Mouse (Mus musculus): Measurements from ENCODE around the gene Fgr. TPM values are rescaled to one million over a fixed set of nuclear protein-coding genes. Genes with fewer than 3 reads are reported as not detected.
A peak's percentile ranks its signal among the peaks of the same experiment; 100 is the strongest.

Fgr gene
- polyA plus RNA-seq, 1 experiment from 2014 or later, result 2.3 TPM

DNA sequence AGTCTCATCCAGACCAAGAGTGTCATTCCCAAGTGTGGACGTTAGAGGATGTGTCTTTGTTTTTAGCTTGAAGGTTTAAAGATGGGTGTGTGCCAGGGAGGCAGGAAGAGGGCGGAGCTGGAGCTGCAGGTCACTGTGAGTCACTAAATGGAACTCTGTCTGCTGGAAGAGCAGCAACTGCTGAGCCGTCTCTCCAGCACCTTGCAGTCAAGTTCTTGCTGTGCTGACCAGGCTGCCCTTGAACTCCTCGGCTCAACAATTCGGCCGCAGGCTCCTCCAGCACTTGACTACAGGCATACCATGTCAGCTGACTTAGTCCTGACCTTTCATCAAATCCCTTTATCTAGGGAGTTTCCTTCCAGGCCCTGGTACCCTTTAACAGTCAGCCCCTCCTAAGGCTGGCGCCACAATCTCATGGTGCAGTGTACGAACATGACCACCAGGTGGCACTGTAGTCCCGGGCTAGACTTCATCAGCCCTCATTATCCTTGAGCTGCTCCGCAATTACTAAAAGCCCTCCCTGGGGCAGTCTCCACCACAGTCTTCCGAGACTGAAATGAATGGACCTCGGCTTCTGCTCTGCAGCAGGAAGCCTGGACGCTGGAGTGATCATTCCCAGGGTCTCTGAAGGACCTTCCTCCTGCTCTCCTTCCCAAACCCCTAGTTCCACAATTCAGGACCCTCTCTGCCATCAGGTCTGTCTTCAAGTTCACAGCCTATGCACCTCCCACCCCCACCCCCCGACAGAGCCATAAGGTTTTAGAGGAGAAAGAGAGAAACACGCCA is 28.4 kb upstream of the Fgr start:
- WGBS, result 4% methylated on average over 15 of the region's 15 CpGs

DNA sequence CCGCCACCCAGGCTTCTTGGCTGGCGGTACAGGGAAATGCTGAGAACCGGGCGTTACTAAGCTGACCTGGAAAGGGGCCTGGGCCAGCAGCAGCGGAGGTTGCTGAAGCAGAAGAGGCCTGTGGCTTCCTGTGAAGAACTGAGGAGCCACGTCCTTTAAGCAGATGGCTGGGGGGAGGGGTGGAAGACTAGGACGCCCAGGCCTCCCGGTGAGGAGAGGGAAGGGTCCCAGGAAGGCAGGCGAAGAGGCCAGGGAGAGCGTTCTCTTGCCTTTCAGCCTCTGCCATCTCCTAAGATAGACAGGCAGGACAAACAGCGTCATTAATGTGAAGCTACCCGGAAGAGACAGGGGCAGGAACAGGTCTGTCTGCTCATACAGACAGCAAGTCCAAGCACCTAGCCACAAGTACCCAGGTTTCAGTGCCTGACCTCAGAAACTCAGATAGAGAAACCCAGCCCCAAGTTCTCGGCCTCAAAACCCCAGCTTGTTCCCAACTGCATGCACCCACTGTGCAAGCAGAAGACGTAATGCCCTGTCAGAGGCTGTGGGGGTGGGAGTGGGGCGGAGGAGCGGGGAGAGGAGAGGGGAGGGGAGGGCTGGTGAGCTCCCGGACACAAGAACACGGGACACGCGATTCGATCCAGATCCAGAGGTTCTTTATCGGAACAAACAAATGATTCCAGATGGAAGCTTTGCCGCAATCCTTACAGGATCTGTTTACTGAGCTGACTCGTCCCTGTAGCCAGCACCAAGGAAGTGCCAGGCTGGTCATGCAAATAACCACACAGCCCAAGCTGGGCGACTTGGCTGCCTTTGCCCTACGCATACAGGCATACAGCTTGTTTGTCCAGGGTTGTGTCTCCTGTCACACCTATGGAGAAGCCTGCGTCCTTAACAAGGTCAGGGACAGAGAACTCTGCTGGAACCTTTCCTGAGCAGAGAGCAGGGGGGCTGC is 27.6 kb upstream of the Fgr start:
- ATAC-seq, result peak; percentile 62
- peak overlapping the region; percentile 82 for H3K27ac ChIP-seq
- peak overlapping the region; percentile 50 for H3K4me2 ChIP-seq (replicated peaks)
- WGBS, result 13% methylated on average over 27 of the region's 27 CpGs
- H3K27me3 ChIP-seq (replicated peaks), result no peaks in the 10 kb centered on the region
- no peaks in the 10 kb centered on the region for H3K36me3 ChIP-seq
- H3K4me1 ChIP-seq (replicated peaks), result peaks cover 18% of the 10 kb centered on the region
- no peak overlapping the region for H3K4me3 ChIP-seq (replicated peaks)
- H3K9ac ChIP-seq, result peak overlapping the region; percentile 36
- H3K9me3 ChIP-seq, result no peaks in the 10 kb centered on the region

More for the DNA sequence above, 28.4 kb upstream of the Fgr start:
- Histone ChIP-seq H3K9ac (peak overlapping the region; percentile 36), H3K27me3 (replicated peaks) (no peaks in the 10 kb centered on the region), H3K36me3 (no peaks in the 10 kb centered on the region), H3K9me3 (no peaks in the 10 kb centered on the region), H3K4me1 (replicated peaks) (peaks cover 18% of the 10 kb centered on the region), H3K27ac (peak overlapping the region; percentile 82), H3K4me2 (replicated peaks) (peak overlapping the region; percentile 50), H3K4me3 (replicated peaks) (no peak overlapping the region)
- ATAC-seq, result peak; percentile 82

DNA sequence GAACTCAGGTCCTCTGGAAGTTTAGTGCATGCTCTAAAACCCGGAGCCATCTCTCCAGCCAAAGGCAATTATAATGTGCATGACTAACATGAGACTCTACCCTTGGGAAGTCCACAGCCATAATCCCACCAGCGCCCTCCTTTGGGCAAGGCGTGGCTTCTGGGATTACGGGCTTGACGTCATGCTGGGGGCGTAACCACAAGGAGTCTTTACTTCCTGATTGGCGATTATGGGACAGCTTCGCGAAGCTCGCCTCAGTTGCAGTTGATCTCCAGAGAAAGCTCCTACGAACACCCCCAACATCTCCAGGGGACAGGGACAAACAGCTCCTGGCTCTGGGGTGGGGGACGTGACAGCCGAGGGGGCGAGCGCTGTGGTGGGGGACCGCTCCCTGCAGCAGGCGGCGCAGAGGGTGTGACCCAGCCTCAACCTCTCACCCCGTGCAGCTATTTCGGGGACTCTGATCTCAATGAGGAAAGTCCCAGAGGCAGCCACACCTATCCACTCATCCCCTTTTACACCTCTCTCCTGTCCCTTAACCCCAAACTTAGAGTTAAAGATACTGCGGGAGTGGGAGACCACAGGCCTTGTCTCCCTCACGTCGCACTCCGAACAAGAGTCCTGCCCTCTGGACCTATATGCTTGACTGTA is 23.9 kb upstream of the Fgr start:
- Histone ChIP-seq H3K9ac (no peak overlapping the region), H3K9me3 (no peaks in the 10 kb centered on the region), H3K36me3 (no peaks in the 10 kb centered on the region), H3K27ac (no peak overlapping the region), H3K27me3 (replicated peaks) (no peaks in the 10 kb centered on the region), H3K4me1 (replicated peaks) (peaks cover 21% of the 10 kb centered on the region), H3K4me3 (replicated peaks) (no peak overlapping the region), H3K4me2 (replicated peaks) (peak overlapping the region; percentile 44)
- 37% methylated on average over 24 of the region's 24 CpGs for WGBS
- ATAC-seq, result no peak

DNA sequence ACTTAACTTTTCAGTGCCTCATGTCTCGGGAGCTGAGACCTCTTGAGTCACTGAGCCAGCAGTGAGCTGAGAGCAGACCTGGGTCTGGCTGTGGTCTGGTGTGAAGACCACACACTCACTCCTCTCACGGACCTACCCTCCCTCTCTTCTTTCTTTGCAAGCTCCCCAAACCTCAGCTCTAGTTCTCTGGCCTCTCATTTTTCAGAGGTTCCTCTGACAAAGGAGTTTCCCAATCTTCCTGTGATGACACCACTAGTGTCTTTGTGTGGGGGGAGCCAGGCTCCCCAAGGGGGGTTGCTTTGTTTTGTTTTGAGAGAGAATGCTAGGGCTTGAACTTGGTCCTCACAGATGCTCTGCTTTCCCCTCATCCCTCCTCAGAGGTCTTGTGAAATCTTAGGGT is 22.9 kb upstream of the Fgr start:
- Histone ChIP-seq H3K4me1 (replicated peaks) (peaks cover 23% of the 10 kb centered on the region), H3K9ac (no peak overlapping the region), H3K4me3 (replicated peaks) (no peak overlapping the region), H3K9me3 (no peaks in the 10 kb centered on the region), H3K27ac (no peak overlapping the region), H3K36me3 (no peaks in the 10 kb centered on the region), H3K27me3 (replicated peaks) (no peaks in the 10 kb centered on the region), H3K4me2 (replicated peaks) (no peak overlapping the region)
- ATAC-seq, result no peak
- WGBS, result 39% methylated on average over 2 of the region's 2 CpGs

DNA sequence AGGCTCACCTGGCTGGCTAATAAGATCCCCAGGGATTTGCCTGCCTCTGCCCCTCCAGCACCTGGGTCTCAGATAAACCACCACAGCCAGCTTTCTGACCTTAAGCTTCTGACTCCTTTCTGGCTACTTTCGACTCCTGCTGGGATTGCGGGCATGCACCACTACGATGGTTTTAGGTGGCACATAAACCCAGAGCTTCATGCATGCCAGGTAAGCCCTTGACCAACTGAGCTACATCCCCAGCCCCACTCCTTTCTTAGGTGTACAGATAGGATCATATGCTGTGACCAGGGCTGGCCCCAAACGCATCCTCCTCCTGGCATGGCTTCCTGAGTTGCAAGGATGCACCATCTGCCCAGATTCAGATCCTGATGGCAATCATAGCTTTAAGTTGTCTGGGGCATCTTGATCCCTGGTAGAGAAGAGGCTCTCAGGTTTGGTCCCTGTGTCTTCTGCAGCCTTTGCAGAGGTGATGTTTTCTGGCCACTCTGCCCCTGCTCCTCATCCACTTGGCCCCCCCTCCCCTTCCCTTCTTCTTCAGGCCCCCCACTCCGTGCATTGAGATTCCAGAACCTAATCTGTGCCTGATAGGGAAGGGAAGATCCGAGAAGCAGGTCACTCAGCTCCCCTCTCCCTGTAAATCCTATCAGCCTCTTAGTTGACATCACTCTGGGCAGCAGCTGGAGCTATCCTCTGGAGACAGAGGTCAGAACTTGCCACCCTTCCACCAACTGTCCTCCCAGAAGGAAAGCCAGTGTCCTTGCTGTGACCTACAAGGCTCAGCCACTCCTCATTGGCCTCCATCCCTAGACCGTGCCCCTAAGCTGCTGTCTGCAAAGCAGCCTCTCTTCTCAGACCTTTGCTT is 19.1 kb upstream of the Fgr start:
- H3K27ac ChIP-seq, result no peak overlapping the region
- no peak overlapping the region for H3K9ac ChIP-seq
- H3K4me2 ChIP-seq (replicated peaks), result no peak overlapping the region
- no peaks in the 10 kb centered on the region for H3K9me3 ChIP-seq
- no peak for ATAC-seq
- H3K4me1 ChIP-seq (replicated peaks), result peaks cover 28% of the 10 kb centered on the region
- no peaks in the 10 kb centered on the region for H3K36me3 ChIP-seq
- no peaks in the 10 kb centered on the region for H3K27me3 ChIP-seq (replicated peaks)
- H3K4me3 ChIP-seq (replicated peaks), result no peak overlapping the region
- WGBS, result 76% methylated on average over 7 of the region's 7 CpGs

DNA sequence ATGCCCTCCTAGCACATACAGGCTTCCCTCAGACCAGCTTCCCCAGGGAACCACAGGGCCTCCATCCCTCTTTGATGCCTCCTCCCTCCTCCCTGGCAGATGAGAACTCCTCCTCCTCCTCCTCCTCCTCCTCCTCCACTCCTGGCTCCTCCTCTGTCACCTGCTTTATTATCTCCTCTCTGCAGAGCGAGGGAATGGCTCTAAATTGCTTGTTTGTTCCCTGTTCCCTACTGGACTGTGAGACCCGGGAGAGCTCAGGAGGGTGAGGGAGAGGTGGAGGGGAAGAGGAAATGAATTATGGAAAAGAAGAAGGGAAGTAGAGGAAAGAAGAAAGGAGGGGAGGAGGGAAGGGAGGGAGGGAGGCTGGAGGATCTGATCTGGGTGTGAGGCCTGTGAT is 18.5 kb upstream of the Fgr start:
- WGBS, result 19% methylated on average over 2 of the region's 2 CpGs
- no peaks in the 10 kb centered on the region for H3K27me3 ChIP-seq (replicated peaks)

DNA sequence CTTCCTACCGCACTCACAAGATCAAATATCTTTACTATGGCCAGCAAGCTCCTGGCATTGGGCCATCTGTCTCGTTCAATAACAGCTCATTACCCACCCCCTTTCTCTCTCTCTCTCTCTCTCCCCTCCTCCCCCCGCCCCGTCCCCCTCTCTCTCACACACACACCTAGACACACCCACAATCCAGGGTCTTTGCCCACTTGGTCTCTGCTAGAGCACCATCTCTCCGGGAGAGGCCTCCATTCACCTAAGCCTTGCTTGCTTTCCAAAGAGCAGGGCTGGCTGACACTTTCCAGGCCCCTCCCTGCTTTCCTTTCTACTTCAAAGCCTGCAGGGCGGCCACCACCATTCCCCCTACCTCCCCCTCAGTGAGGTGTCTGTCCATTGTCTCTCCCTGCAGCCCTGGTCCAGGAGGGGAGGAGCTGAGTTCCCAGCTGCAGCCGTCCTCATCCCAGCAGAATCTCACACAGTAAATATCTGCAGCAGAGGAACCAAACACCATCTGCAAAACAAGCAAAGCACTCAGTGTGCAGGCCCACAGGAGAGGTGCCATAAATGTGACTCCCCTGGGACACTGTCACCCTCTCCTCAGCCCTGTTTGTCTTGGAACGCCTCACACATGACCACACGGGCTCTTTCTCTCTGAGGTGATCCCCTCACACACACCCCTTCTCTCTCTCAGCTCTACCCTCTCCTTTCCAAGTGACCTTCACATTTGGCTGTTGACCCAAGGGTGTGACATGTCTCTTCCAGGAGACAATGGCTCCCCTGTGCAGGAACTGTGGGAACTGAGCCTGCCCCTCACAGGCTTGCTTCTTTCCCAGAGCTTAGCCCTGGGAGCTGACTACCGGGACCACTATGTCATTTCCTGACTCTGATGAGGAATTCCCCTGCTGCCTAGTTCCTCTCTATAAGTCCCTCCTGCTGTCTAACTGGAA is 14.9 kb upstream of the Fgr start:
- H3K4me2 ChIP-seq (replicated peaks), result peak overlapping the region; percentile 31
- H3K4me1 ChIP-seq (replicated peaks), result peaks cover 41% of the 10 kb centered on the region
- WGBS, result 13% methylated on average over 10 of the region's 10 CpGs
- no peaks in the 10 kb centered on the region for H3K9me3 ChIP-seq
- H3K36me3 ChIP-seq, result no peaks in the 10 kb centered on the region
- H3K4me3 ChIP-seq (replicated peaks), result no peak overlapping the region
- peak; percentile 54 for ATAC-seq
- H3K9ac ChIP-seq, result no peak overlapping the region
- peak overlapping the region; percentile 84 for H3K27ac ChIP-seq
- no peaks in the 10 kb centered on the region for H3K27me3 ChIP-seq (replicated peaks)

More for the DNA sequence above, 18.5 kb upstream of the Fgr start:
- ATAC-seq, result peak; percentile 66; the same call in 1 of the 2 replicates
- Histone ChIP-seq H3K4me2 (replicated peaks) (no peak overlapping the region), H3K9me3 (no peaks in the 10 kb centered on the region), H3K36me3 (no peaks in the 10 kb centered on the region), H3K27ac (no peak overlapping the region), H3K9ac (no peak overlapping the region), H3K4me1 (replicated peaks) (peaks cover 32% of the 10 kb centered on the region), H3K4me3 (replicated peaks) (no peak overlapping the region)

DNA sequence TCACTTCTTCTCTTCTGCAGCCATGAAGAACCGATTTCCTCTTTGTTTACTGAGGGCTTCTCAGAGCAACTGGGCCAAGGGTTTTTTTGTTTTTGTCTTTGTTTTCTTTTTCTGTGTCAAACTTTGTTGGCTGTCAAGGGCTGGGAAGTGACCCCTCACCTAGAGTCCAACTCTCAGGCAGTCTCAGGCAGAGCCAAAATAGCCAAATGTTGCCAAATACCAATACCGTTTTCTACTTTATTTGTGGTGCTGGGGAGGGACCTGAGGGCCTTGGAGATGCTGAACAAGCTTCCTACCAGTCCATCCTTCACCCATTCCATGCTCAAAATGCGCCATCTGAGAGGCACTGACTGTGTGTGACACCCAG is 14.2 kb upstream of the Fgr start:
- no peak overlapping the region for H3K9ac ChIP-seq
- no peaks in the 10 kb centered on the region for H3K9me3 ChIP-seq
- no peak overlapping the region for H3K4me2 ChIP-seq (replicated peaks)
- no peak for ATAC-seq
- no peaks in the 10 kb centered on the region for H3K36me3 ChIP-seq
- H3K4me1 ChIP-seq (replicated peaks), result peaks cover 41% of the 10 kb centered on the region
- no peaks in the 10 kb centered on the region for H3K27me3 ChIP-seq (replicated peaks)
- no peak overlapping the region for H3K4me3 ChIP-seq (replicated peaks)
- peak overlapping the region; percentile 84 for H3K27ac ChIP-seq
- 49% methylated on average over 3 of the region's 3 CpGs for WGBS

DNA sequence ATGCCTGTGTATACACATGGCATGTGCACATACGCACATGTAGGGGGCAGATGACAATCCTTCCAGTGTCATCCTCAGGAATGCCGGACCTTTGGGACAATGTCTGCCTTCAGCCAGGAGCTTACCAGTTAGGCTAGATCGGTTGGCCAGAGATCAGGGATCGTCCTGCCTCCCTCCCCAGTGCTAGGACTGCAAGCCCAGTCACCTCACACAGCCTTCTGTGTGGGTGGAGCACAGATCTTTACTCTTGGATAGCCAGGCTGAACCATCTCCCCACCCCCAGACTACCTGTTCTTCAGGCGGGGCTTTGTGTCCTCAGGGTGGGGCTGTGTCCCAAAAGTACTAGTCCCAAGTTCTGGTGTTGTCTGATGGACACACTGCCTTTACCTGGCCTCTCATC is 13.6 kb upstream of the Fgr start:
- H3K9ac ChIP-seq, result no peak overlapping the region
- WGBS, result 46% methylated on average over 5 of the region's 5 CpGs
- H3K4me2 ChIP-seq (replicated peaks), result no peak overlapping the region
- ATAC-seq, result peak; percentile 49
- H3K27me3 ChIP-seq (replicated peaks), result no peaks in the 10 kb centered on the region
- peaks cover 36% of the 10 kb centered on the region for H3K4me1 ChIP-seq (replicated peaks)
- H3K27ac ChIP-seq, result no peak overlapping the region
- no peaks in the 10 kb centered on the region for H3K36me3 ChIP-seq
- H3K4me3 ChIP-seq (replicated peaks), result no peak overlapping the region
- H3K9me3 ChIP-seq, result no peaks in the 10 kb centered on the region

DNA sequence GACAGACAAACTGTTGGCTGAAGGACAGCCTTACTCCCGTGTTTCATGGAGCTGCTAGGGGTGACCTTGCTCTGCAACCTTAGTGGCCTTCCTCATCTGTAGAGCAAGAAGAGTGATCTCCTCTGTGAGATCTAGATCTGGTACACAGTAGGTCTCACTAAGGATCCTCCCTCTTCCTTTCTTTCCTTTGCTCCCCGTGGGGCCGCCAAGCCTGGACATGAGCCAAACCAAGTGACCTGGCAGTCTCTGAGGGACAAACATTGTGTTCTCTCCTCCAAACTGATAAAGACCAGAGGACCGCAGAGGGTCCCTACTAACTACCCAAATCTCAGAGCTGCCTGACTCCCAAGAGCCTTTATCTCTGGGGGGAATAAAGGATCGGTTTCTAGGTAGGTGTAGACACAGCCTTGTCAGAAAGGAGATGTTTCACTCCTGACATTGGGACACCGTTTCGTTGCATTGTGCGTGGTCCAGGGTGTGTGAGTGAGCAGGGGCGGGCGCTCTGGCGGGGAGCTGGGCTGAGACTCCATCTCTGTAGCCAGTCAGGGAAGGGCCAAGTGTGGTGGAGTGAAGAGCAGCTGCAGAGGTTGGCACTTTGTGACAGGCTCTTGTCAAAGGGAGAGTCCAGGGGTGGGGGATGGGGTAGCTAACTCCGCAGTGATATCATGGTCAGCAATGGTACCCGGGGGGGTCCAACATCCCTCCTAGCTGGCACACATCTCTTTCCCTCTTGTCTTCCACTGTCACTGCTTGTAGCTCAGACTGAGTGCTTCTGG is 12.8 kb upstream of the Fgr start:
- 48% methylated on average over 13 of the region's 13 CpGs for WGBS
- Histone ChIP-seq H3K4me1 (replicated peaks) (peaks cover 29% of the 10 kb centered on the region), H3K9ac (no peak overlapping the region), H3K9me3 (no peaks in the 10 kb centered on the region), H3K36me3 (no peaks in the 10 kb centered on the region), H3K27ac (no peak overlapping the region), H3K4me3 (replicated peaks) (no peak overlapping the region), H3K27me3 (replicated peaks) (no peaks in the 10 kb centered on the region), H3K4me2 (replicated peaks) (no peak overlapping the region)
- 0 out of 2 replicates have a peak, but pooled peaks have one; percentile 18 for ATAC-seq
